Mouse (Mus musculus): ENCODE data around the gene Myf5. TPM values are rescaled to one million over a fixed set of nuclear protein-coding genes. Genes with fewer than 3 reads are reported as not detected.

Myf5 gene
- polyA plus RNA-seq, 1 experiment from 2014 or later: not detected

GRCm38 (mm10) chr10:107449496-107450330, 36.2 kb downstream of the Myf5 start:
- H3K9me3 ChIP-seq (ENCODE audit: control insufficient read depth): no peaks in the 10 kb centered on the region
- no peaks in the 10 kb centered on the region for H3K36me3 ChIP-seq (ENCODE audit: control insufficient read depth, insufficient read depth)
- no peak for ATAC-seq
- H3K9ac ChIP-seq (ENCODE audit: low read depth, low read length): no peak overlapping the region
- no peak overlapping the region for H3K4me3 ChIP-seq (ENCODE audit: low read depth, low read length)
- H3K4me1 ChIP-seq (replicated peaks; ENCODE audit: control insufficient read depth, insufficient read depth, low read length): no peaks in the 10 kb centered on the region
- no peak for TF ChIP-seq CTCF (IDR thresholded peaks at IDR 0.05; ENCODE audit: low read depth)
- no peaks in the 10 kb centered on the region for H3K27me3 ChIP-seq (replicated peaks; ENCODE audit: control insufficient read depth, insufficient read depth, low read length)
- WGBS: 75% methylated on average over 5 of the region's 5 CpGs
- H3K4me2 ChIP-seq (replicated peaks; ENCODE audit: low read depth): no peak overlapping the region
- H3K27ac ChIP-seq (ENCODE audit: low read depth, low read length): no peak overlapping the region

DNA sequence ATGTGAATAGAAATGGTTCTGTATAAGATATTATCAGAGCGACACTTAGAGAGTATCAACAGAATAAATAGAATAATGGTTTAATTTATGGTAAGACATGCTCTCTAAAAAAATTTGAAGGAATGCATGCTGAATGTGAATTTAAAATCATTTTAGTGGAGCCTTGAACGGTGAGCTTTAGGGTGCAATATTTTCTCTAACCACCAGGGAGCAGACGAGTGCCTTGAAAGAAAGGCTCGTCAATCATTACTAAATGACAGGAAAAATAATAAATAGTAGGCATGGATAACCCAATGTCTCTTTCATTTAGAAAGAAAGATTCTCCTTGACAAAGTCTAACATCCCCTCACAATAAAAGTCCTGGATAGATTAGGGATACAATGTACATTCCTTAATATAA, 43.2 kb downstream of the Myf5 start:
- H3K9me3 ChIP-seq (ENCODE audit: control insufficient read depth): no peaks in the 10 kb centered on the region
- 13% methylated on average over 4 of the region's 4 CpGs for WGBS
- no peak overlapping the region for H3K9ac ChIP-seq (ENCODE audit: low read depth, low read length)
- no peaks in the 10 kb centered on the region for H3K4me1 ChIP-seq (replicated peaks; ENCODE audit: control insufficient read depth, insufficient read depth, low read length)
- no peaks in the 10 kb centered on the region for H3K27me3 ChIP-seq (replicated peaks; ENCODE audit: control insufficient read depth, insufficient read depth, low read length)
- no peaks in the 10 kb centered on the region for H3K36me3 ChIP-seq (ENCODE audit: control insufficient read depth, insufficient read depth)
- TF ChIP-seq CTCF (IDR thresholded peaks at IDR 0.05; ENCODE audit: low read depth): peak; percentile 80
- no peak overlapping the region for H3K27ac ChIP-seq (ENCODE audit: low read depth, low read length)
- ATAC-seq: no peak
- H3K4me2 ChIP-seq (replicated peaks; ENCODE audit: low read depth): no peak overlapping the region
- H3K4me3 ChIP-seq (ENCODE audit: low read depth, low read length): no peak overlapping the region

DNA sequence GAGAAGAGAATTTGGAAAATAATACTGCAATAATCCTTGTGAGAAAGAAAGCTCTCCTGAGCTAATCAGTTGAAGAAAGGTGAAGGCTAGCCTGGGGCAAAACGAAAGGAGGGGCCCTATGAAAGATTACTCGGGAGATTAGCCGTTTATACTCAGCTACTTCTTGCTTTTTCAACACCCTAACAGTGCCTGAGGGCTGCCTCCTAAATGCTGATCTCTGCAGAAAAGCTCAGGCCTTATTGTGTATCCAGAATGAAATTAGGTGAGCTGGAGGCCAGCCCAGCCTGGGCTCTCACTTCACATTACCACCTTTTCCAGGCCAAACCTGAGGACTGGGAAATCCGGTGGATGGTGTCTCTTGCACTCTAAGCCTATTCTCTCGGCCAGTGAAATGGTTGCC, 49.0 kb downstream of the Myf5 start:
- Histone ChIP-seq H3K4me1 (replicated peaks; ENCODE audit: control insufficient read depth, insufficient read depth, low read length) (no peaks in the 10 kb centered on the region), H3K36me3 (ENCODE audit: control insufficient read depth, insufficient read depth) (no peaks in the 10 kb centered on the region), H3K27ac (ENCODE audit: low read depth, low read length) (no peak overlapping the region), H3K4me3 (ENCODE audit: low read depth, low read length) (no peak overlapping the region), H3K9ac (ENCODE audit: low read depth, low read length) (no peak overlapping the region), H3K27me3 (replicated peaks; ENCODE audit: control insufficient read depth, insufficient read depth, low read length) (no peaks in the 10 kb centered on the region), H3K4me2 (replicated peaks; ENCODE audit: low read depth) (no peak overlapping the region), H3K9me3 (ENCODE audit: control insufficient read depth) (no peaks in the 10 kb centered on the region)
- no peak for TF ChIP-seq CTCF (IDR thresholded peaks at IDR 0.05; ENCODE audit: low read depth)
- WGBS: 67% methylated on average over 5 of the region's 5 CpGs
- ATAC-seq: no peak

Small RNAs within 50 kb of the gene (microRNA-seq; reads per million reads assigned to microRNA genes)
- gene Gm44403: not detected

Other genes starting within 250 kb of the Myf5 start
- 0.90 and 0.92 TPM in 2 replicates for gene Lin7a, start 214.4 kb downstream of the Myf5 start, polyA plus RNA-seq (2015; fragmentation: Nextera tagmentation; extraction: Ambion mirVana)
- gene Myf6, start 8.6 kb upstream of the Myf5 start, polyA plus RNA-seq (2015; fragmentation: Nextera tagmentation; extraction: Ambion mirVana): not detected in 2 replicates
- gene Ptprq, start 233.9 kb upstream of the Myf5 start, polyA plus RNA-seq (2015; fragmentation: Nextera tagmentation; extraction: Ambion mirVana): not detected in 2 replicates

Data from intestine, postnatal 0 days (tissue).